Mouse (Mus musculus) T-helper 17 cell (primary cell): ENCODE results near the gene Snw1.

Experiments used
- in situ Hi-C, 2 experiments: fragments of 300-600 bp; cut with MboI, MseI; formaldehyde crosslinking; loops; 1 replicate in 1 of 2; 2 replicates in 1 of 2; pipeline ENCODE4 v1.15.1; 2025; ENCODE audit warnings: high pct_unique_total_duplicates in 2 of 2

The Snw1 gene

GRCm38 (mm10) chr12:87423700-87424099 lies 48.4 kb downstream of the Snw1 start:
- in situ Hi-C loops = no loop called here

- in situ Hi-C loops = no loop called here
Measured at GRCm38 (mm10) chr12:87421708-87422507, 50.2 kb downstream of the Snw1 start.

GRCm38 (mm10) chr12:87419974-87420485 lies 52.0 kb downstream of the Snw1 start:
- in situ Hi-C loops = loop anchor here in 1 of 2 experiments (10.0 kb wide), 1 partner anchor 1715 kb away; no protein-coding TSS in a partner anchor

- in situ Hi-C loops = loop anchor here in 1 of 2 experiments (10.0 kb wide), 1 partner anchor 1716 kb away; no protein-coding TSS in a partner anchor
Measured at GRCm38 (mm10) chr12:87418921-87419320, 53.2 kb downstream of the Snw1 start.

- in situ Hi-C loops = loop anchor here in 1 of 2 experiments (10.0 kb wide), 1 partner anchor 1718 kb away; no protein-coding TSS in a partner anchor
Measured at GRCm38 (mm10) chr12:87416690-87417089, 55.4 kb downstream of the Snw1 start.

GRCm38 (mm10) chr12:87415358-87415757 lies 56.7 kb downstream of the Snw1 start:
- in situ Hi-C loops = loop anchor here in 1 of 2 experiments (10.0 kb wide), 1 partner anchor 1719 kb away; no protein-coding TSS in a partner anchor

- in situ Hi-C loops = loop anchor here in 1 of 2 experiments (10.0 kb wide), 1 partner anchor 1722 kb away; no protein-coding TSS in a partner anchor
Measured at GRCm38 (mm10) chr12:87413179-87413790, 58.8 kb downstream of the Snw1 start.

- in situ Hi-C loops = loop anchor here in 1 of 2 experiments (10.0 kb wide), 1 partner anchor 1724 kb away; no protein-coding TSS in a partner anchor
Measured at GRCm38 (mm10) chr12:87410999-87411398, 61.1 kb downstream of the Snw1 start.

GRCm38 (mm10) chr12:87409123-87409522 lies 63.0 kb downstream of the Snw1 start:
- in situ Hi-C loops = no loop called here

- in situ Hi-C loops = no loop called here
Measured at GRCm38 (mm10) chr12:87407869-87408605, 64.0 kb downstream of the Snw1 start.

GRCm38 (mm10) chr12:87405721-87406120 lies 66.4 kb downstream of the Snw1 start:
- in situ Hi-C loops = no loop called here

- in situ Hi-C loops = no loop called here
Measured at GRCm38 (mm10) chr12:87405165-87405564, 66.9 kb downstream of the Snw1 start.

- in situ Hi-C loops = no loop called here
Measured at GRCm38 (mm10) chr12:87401883-87402282, 70.2 kb downstream of the Snw1 start.

GRCm38 (mm10) chr12:87399119-87399819 lies 72.8 kb downstream of the Snw1 start:
- in situ Hi-C loops = no loop called here
